Mouse (Mus musculus) urinary bladder, adult 2 months (tissue): Measurements from ENCODE around the gene Tob2. TPM values are rescaled to one million over a fixed set of nuclear protein-coding genes. Genes with fewer than 3 reads are reported as not detected.

ENCODE experiments used
- DNase-seq: peaks from one replicate; pipeline ENCODE4 v3.0.0; 2022; ENCODE audit warnings: low spot score
- polyA plus RNA-seq: library from polyadenylated mRNA; depleted of rRNA; stranded (reverse); fragments of >200 nt; gene quantifications from 2 replicates; pipeline ENCODE4 v1.2.3, GENCODE M21; 2012; rRNA removed

Tob2 gene
- polyA plus RNA-seq: 18.0 and 24.4 TPM in 2 replicates

GRCm38 (mm10) chr15:81858517-81859329 is at the start of gene Tob2:
Tob2 (minus strand) TSS chr15:81858796.
- DNase-seq: peak; percentile 67

DNA sequence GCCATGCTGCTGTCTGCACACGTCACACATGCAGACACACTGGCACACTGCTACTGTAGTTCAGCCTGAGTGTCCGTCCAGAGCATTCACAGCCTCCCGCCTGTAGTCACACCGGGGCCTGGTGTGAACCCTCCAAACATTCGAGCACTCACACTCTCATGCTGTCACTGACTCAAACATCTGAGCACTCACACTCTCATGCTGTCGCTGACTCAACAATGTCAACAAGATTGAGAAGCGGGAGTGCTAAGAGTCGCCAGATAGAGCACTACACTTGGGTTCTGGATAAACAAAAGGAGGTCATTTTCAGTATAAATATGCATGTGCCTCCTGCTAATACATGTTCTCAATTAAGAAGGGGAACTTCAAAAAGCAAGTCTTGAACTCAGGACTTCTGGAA is 49.4 kb upstream of the Tob2 start:
- DNase-seq: no peak

DNA sequence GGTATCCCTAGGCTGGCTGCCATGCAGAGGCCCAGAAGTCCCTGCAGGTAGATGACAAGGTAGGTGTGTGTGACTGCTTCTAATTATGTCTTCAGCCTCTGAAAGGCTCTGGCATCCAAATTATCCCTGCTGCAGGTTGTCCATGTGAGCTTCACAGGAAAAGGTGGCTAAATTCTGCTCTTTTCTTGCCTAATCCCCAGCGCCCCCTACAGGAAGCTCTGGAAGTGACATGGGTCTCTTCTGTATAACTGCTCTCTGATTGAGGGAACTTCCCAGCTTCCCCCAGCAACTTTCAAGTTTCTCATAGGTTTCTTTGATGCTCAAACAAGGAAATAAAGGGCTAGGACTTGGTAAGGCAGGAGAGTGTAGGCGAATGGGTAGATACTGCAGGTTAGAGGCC is 46.3 kb upstream of the Tob2 start:
- no peak for DNase-seq

GRCm38 (mm10) chr15:81898751-81899150 is 40.2 kb upstream of the Tob2 start:
- no peak for DNase-seq

DNA sequence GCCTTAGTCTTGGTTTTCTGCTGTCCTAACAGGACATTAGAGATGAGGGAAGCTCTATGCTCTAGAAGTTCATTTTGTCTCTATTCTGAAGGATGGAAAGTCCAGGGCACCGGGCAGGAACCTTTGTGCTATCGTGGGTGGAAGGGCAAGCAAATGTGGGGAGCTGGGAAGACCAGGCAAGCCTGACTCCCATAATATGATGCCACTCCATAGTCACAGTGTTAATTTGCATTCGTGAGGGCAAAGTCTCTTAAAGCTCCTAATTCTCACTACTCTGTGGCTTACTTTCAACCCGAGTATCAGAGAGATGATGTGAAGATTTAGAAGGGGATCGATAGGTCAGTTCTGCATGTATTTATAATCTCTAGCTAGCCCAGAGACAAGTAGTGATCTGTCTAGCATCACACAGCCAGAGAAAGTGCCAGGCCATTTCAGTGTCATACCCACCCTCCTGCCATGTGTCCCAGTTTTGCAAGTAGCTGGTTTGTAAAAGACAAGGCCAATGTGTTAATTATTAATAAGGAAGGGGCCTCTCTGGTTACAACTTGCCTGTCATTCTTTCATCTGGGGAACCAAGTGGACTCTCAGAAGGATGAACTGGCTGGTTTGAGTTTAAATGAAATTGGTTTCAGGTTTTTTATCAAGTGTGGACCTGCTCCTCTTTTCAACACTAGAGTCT is 39.1 kb upstream of the Tob2 start:
- DNase-seq: no peak

DNA sequence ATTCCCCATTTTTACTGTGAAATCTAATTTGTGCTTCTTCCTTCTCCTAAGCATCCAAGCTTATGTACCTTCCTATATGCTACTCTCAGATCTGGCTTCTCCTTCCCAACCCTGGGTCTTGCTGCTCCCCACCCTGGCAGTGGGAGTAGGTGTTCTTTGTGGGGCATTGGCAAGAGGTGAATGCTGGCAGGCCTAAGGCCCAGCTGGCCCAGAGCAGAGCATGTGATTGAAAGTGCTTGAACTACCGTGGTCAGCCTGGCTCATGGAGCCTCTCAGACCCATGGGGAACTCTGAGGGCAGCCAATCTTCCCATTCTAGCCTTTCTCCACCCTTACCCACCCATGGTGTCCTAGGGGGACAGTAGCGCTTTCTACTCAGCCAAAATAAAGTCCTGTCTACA is 37.8 kb upstream of the Tob2 start:
- no peak for DNase-seq

DNA sequence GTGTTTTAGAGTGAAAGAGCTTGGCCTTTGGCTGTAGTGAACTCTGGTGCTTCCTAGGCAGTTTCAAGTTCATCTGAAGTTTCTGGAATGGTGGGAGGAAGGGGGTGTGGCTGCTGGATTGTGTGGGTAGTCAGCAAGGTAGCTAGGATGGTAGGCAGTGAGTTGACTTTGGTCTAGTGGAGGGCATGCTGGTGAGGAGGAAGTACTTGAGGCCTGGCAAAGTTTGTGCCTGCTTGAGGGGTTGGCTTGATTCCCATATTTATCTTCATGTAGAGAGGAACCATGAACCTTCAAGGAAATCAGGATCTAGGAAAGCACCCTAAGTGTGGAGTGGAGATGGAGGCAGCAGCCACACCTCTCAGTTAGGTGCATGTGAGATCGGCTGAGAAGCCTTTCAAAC is 35.4 kb upstream of the Tob2 start:
- no peak for DNase-seq

- no peak for DNase-seq
These were observed 33.4 kb upstream of the Tob2 start for GRCm38 (mm10) chr15:81891822-81892580.

DNA sequence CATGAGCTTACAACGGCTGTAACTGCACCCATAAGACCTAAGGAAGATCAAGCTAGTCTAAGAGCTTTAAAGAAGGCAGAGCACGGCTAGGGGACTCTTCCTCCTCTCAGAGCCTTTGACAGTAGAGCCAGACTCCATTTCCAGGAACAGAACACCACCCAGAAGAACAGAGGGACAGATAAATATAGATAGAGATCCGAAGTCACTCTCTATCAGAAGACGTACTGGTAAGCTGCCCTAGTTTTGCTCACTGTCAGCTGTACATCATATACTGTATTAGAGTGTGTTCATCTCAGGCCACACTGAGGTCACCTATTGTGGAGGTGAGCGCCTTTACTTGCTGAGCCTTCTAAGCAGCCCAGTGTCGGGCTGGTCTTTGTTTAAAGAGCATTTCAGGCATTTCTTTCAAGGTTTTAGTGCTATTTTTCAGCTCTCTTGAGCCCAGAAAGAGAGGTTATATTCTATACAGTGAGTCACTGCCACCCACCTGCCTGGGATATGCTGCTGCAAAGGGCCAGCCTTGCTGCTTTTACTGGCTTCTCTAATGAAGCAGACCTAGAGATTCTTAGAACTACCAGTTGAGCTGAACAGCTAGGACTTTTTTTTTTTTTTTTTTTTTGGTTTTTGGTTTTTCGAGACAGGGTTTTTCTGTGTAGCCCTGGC is 32.7 kb upstream of the Tob2 start:
- DNase-seq: no peak

- no peak for DNase-seq
These were observed 30.6 kb upstream of the Tob2 start for GRCm38 (mm10) chr15:81889175-81889574.

DNA sequence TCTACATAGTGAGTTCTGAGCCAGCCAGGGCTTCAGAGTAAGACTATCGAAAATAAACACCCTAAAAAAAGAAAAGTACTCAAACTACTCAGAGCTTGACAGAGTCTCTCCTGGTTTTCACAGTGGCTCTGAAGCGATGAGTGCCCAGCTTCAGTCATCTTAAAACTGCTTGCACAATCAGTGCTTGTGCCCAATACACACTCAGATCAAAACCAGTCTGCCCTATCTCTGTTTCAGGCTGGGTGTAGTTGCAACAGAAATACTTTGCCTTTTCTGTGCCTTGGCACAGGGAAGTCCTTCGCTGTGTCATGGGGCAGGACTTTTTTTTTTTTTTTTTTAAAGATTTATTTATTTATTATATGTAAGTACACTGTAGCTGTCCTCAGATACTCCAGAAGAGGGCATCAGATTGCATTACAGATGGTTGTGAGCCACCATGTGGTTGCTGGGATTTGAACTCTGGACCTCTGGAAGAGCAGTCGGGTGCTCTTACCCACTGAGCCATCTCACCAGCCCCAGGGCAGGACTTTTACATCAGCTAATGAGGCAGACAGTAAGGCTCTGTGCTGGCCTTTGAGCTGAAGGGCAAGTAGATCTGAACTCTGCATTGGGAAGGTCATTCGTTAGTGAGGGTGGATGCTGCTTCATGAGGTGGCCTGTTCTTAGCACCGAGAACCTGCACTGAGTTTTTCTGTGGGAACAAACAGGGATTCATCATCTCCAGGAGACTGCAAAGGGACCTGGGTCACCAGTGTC is 28.4 kb upstream of the Tob2 start:
- DNase-seq: no peak

DNA sequence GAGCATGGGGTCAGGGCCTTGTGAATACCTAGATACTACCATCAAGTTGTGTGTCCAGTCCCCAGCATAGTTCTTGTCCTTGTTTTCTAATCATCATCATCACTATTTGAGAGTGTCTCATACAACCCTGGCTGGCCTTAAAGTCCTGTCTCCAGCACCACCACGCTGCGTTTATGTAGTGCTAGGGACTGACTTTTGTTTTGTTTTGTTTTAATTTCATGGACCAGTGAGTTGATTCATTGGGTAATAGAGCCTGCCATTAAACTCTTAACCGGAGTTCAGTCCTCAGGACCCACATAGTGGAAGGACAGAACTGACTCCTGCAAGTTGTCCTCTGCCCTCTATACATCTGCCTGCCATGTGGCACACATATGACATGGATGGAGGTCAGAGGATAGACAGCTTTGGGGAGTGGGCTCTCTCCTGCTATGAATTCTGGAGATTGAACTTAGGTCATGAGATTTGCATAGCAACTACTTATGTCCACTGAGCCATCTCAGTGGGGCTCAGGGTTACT is 26.9 kb upstream of the Tob2 start:
- DNase-seq: no peak

- DNase-seq: no peak
These were observed 23.8 kb upstream of the Tob2 start for GRCm38 (mm10) chr15:81882348-81882747.

- DNase-seq: no peak
These were observed 21.2 kb upstream of the Tob2 start for GRCm38 (mm10) chr15:81879531-81880401.

DNA sequence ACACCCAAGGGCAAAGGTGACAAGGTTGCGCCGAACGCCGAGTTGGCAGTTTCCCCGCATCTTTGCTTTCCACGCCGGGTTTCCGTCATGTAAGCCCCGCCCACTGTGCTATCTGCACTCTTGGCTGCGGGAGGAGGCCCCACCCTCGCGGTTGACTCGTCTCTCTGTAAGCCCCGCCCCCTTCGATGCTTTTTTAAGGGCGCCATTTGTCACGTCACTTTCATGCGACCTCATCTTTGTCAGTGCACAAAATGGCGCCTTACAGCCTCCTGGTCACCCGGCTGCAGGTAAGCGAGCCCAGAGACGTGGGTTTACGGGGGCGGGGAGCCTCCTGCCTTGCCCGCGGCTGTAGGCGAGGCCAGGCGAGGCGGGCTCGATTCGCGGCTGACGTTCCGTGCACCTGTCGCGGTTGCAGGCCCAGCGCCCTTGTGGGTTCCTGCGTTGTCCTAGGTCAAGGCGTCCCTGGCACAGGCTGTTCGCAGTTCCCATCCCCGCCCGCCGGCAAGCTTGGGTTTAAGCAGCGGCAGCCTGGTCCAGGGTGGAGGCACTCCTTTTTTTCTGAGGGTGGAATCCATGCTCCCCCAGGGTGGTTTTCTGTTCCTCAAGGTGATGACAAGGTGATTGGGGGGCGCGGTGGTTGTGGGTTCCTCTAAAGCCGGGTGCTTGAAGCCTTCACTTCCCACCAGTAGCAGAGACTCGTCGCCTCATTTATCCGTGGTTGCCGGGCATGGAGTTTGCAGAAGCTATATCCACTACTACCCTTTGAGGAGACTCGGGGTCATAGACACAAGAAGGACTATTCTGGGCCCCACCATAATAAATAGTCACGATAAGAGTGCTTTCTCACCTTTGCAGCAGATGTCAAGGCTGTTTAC is 13.9 kb upstream of the Tob2 start, which contains the start of gene Aco2:
TSS of gene Aco2 (plus strand) at position 48 of the 875 bp plus-strand sequence.
- peak; percentile 91 for DNase-seq

DNA sequence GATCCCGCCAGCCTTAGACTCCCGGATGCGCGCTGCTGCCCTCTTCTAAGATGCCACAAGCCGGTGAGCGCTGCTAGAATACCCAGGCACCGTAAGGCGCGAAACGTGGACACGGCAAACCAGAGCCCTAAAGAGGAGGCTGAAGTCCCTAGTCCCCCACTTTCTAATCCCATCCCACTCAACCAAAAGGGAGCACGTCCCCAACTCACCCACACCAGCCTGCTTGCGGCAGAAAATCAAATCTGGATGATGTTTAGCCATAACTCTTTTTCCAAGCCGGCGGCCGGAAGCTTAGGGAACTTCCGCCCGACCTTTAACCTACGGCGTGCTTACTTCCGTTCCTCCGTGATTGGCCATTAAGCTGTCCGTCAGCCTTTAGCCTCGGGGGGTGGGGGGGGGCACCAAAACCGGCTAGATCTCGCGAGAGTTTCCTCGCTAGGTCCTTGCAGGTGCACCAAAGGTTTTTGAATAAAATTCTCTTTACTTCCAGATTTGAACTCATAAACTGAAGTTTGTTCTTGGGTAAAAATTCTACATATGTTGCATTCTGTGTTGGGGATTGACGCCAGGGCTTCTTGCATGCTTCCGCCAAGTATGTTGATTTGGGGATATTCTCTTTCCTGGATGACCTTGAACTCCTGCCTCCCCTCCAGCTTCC is 13.1 kb upstream of the Tob2 start, which contains the start of gene Phf5a:
TSS of gene Phf5a (minus strand) at position 308 of the 658 bp plus-strand sequence.
- peak; percentile 68 for DNase-seq

DNA sequence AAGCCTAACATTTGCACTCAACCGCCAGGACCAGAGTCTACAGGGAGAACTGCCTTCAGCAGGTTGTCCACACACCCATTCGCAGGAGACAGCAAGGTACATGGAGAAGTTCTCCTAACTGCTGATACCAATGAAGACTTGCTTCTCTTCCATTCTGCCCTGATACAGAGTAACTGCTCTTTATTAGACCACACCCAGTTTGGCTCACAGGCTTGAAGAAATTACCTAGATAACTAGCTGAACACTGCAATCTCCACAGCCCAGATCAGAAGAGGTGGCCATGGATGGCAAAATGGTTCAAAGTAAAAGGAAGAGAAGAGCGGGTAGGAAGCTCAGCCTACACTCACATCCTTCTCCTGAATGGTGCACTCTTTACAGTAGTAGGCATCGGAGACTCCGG is 11.4 kb upstream of the Tob2 start:
- DNase-seq: no peak

- no peak for DNase-seq
These were observed 5.6 kb upstream of the Tob2 start for GRCm38 (mm10) chr15:81864238-81864637.
